Comparison of ENCODE assay signal across 8 mouse cellular contexts in the genomic region with DNA sequence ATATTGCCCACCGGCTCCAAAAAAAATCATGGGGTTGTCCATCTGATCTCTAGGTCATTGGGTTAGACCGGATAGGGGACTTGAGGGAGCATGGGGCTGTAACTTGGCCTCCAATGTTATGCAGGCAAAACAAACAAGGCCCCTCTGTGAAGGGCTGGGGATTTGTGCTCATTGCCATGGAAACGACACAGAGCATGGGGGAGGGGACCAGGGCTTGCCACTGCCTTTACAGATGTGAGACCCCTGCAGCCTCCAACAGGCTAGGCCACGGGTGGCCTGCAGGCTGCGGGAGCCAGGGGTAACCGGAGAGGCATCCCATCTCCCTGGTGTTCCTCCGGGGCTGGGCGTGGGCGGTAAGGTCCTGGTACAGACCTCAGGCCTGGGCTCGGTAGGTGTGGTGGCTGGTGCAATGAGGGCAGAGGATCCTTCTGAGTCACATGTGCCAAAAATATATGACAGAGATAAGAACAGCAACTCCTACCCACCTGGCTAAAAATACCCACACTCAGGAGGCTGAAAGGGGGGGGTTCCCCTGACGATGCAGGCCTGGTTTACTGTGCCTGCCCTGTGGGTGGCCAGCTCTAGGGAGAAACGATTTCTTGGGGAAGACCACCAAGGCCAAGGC. TPM values are rescaled to one million over a fixed set of nuclear protein-coding genes. Genes with fewer than 3 reads are reported as not detected.
DNase-seq lines count a peak whose midpoint lies in the region; ATAC-seq lines count a peak whose summit lies in the region.

No protein-coding gene starts in this region.

- peak; percentile 27 for ATAC-seq in kidney, embryonic 15.5 days (replicated peaks; ENCODE audit: low FRiP score)

- no peaks in the 10 kb centered on the region for H3K9me3 ChIP-seq in kidney, embryonic 15.5 days (replicated peaks)
- H3K9me3 ChIP-seq in heart, embryonic 10.5 days = no peaks in the 10 kb centered on the region

- DNase-seq in kidney, adult 18-20 months = no peak
- peak; percentile 78 for DNase-seq in heart, embryonic 10.5 days (ENCODE audit: low spot score)
- DNase-seq in left cerebral cortex, postnatal 14 days (ENCODE audit: low spot score in 2 of 2) = peak; percentile 50 to 71
- DNase-seq in right cerebral cortex, postnatal 10 days (ENCODE audit: low spot score in 2 of 2) = peak; percentile 70 to 75
- no peak for DNase-seq in urinary bladder, postnatal 14 days (ENCODE audit: low spot score)
- no peak for DNase-seq in gastrocnemius, postnatal 36 days
- DNase-seq in adrenal gland, postnatal 4 days (ENCODE audit: low spot score in 2 of 2) = no peak

- 13% methylated on average over 12 of the region's 12 CpGs for WGBS in kidney, embryonic 15.5 days
- WGBS in heart, embryonic 10.5 days = 10% methylated on average over 12 of the region's 12 CpGs

- H3K4me2 ChIP-seq in kidney, embryonic 15.5 days = no peak overlapping the region

- no peaks in the 10 kb centered on the region for H3K36me3 ChIP-seq in kidney, embryonic 15.5 days
- no peaks in the 10 kb centered on the region for H3K36me3 ChIP-seq in heart, embryonic 10.5 days

- peaks cover 46% of the 10 kb centered on the region for H3K4me1 ChIP-seq in kidney, embryonic 15.5 days
- H3K4me1 ChIP-seq in heart, embryonic 10.5 days = peaks cover 48% of the 10 kb centered on the region

- intact Hi-C loops in left cerebral cortex, postnatal 14 days (cut with DNase I) = no loop called here
- intact Hi-C loops in gastrocnemius, postnatal 36 days (cut with DNase I) = no loop called here

- no peak overlapping the region for H3K4me3 ChIP-seq in kidney, embryonic 15.5 days (replicated peaks)
- H3K4me3 ChIP-seq in heart, embryonic 10.5 days = peak overlapping the region; percentile 20; the same call in 1 of the 2 replicates

- H3K27me3 ChIP-seq in kidney, embryonic 15.5 days = peaks cover 18% of the 10 kb centered on the region
- peaks cover 39% of the 10 kb centered on the region for H3K27me3 ChIP-seq in heart, embryonic 10.5 days (ENCODE audit: insufficient read depth, poor library complexity, severe bottlenecking)

- no peak overlapping the region for H3K9ac ChIP-seq in kidney, embryonic 15.5 days

- no peak overlapping the region; the same call in 1 of the 2 replicates for H3K27ac ChIP-seq in kidney, embryonic 15.5 days
- H3K27ac ChIP-seq in heart, embryonic 10.5 days = peak overlapping the region; percentile 84

RNA-seq across cellular contexts. Expression of a gene that starts 47.3 kb away (rescaled TPM):
- polyA plus RNA-seq in kidney, embryonic 15.5 days (2015; fragmentation: Nextera tagmentation; extraction: Ambion mirVana) = 1.1 and 1.2 TPM in 2 replicates
- 0.11 and 0.83 TPM in 2 replicates for polyA plus RNA-seq in heart, embryonic 10.5 days (2016; fragmentation: Nextera tagmentation; extraction: Ambion mirVana)
- under 1 TPM; 0.42 to 0.59 TPM for total RNA-seq in left cerebral cortex, postnatal 14 days (2021)
- total RNA-seq in gastrocnemius, postnatal 36 days (2021) = under 1 TPM; 0.13 to 0.25 TPM
- 1 to 10 TPM in 1 of 2 experiments, not detected in 1; 1.5 TPM for total RNA-seq in adrenal gland, postnatal 4 days (2021)

Comparison
In these comparisons a context has a peak if more than half of its experiments do, and no peak if none do; other contexts are left out.
1. DNase-seq: peak in heart, embryonic 10.5 days (single experiment), left cerebral cortex, postnatal 14 days (2 of 2) and right cerebral cortex, postnatal 10 days (2 of 2); none in kidney, adult 18-20 months (single experiment), urinary bladder, postnatal 14 days (single experiment), gastrocnemius, postnatal 36 days (0 of 2) and adrenal gland, postnatal 4 days (0 of 2).